Mouse (Mus musculus) midbrain, embryonic 16.5 days (tissue): Measurements from ENCODE around the gene Nrarp. TPM values are rescaled to one million over a fixed set of nuclear protein-coding genes. Genes with fewer than 3 reads are reported as not detected.

Experiments
- polyA plus RNA-seq: library from polyadenylated mRNA; unstranded; fragments of >200 nt; fragmentation: Nextera tagmentation; extraction: Ambion mirVana; gene quantifications from 2 replicates; pipeline ENCODE4 v1.2.1, GENCODE M21; 2015

Nrarp gene
- polyA plus RNA-seq, 1 experiment from 2014 or later: 13.1 TPM

Other genes starting within 250 kb of the Nrarp start
- 40.6 and 43.7 TPM in 2 replicates for gene Arrdc1, start 245.5 kb upstream of the Nrarp start, polyA plus RNA-seq
- gene Zmynd19, start 231.0 kb upstream of the Nrarp start, polyA plus RNA-seq: 18.7 and 21.3 TPM in 2 replicates
- 38.3 and 41.9 TPM in 2 replicates for gene Dph7, start 218.4 kb upstream of the Nrarp start, polyA plus RNA-seq
- 147 and 154 TPM in 2 replicates for gene Mrpl41, start 205.7 kb upstream of the Nrarp start, polyA plus RNA-seq
- gene Pnpla7, start 204.7 kb upstream of the Nrarp start, polyA plus RNA-seq: 2.8 and 3.8 TPM in 2 replicates
- gene Nsmf, start 126.4 kb upstream of the Nrarp start, polyA plus RNA-seq: 176 and 188 TPM in 2 replicates
- gene Entpd8, start 100.5 kb upstream of the Nrarp start, polyA plus RNA-seq: not detected in 2 replicates
- not detected in 2 replicates for gene Noxa1, start 85.6 kb upstream of the Nrarp start, polyA plus RNA-seq
- gene Tor4a, start 16.1 kb downstream of the Nrarp start, polyA plus RNA-seq: 1.2 and 1.4 TPM in 2 replicates
- gene Nelfb, start 30.7 kb downstream of the Nrarp start, polyA plus RNA-seq: 116 and 117 TPM in 2 replicates
- not detected in 2 replicates for gene Stpg3, start 33.9 kb downstream of the Nrarp start, polyA plus RNA-seq
- gene Fam166a, start 38.0 kb downstream of the Nrarp start, polyA plus RNA-seq: 0.43 TPM in 1 of 2 replicates, not detected in the other
- gene Tubb4b, start 43.9 kb downstream of the Nrarp start, polyA plus RNA-seq: 366 and 421 TPM in 2 replicates
- not detected in 2 replicates for gene Slc34a3, start 53.6 kb downstream of the Nrarp start, polyA plus RNA-seq
- gene Rnf224, start 56.0 kb downstream of the Nrarp start, polyA plus RNA-seq: not detected in 2 replicates
- 144 and 176 TPM in 2 replicates for gene Rnf208, start 61.5 kb downstream of the Nrarp start, polyA plus RNA-seq
- 0.25 and 0.48 TPM in 2 replicates for gene Cysrt1, start 61.7 kb downstream of the Nrarp start, polyA plus RNA-seq
- 4.3 and 4.7 TPM in 2 replicates for gene AL732309.1, start 66.1 kb downstream of the Nrarp start, polyA plus RNA-seq
- 12.4 and 12.7 TPM in 2 replicates for gene Tmem203, start 74.7 kb downstream of the Nrarp start, polyA plus RNA-seq
- gene Tprn, start 81.9 kb downstream of the Nrarp start, polyA plus RNA-seq: 15.6 and 15.9 TPM in 2 replicates
- gene Ssna1, start 91.7 kb downstream of the Nrarp start, polyA plus RNA-seq: 172 and 175 TPM in 2 replicates
- 141 and 144 TPM in 2 replicates for gene Anapc2, start 91.7 kb downstream of the Nrarp start, polyA plus RNA-seq
- gene Tmem210, start 107.4 kb downstream of the Nrarp start, polyA plus RNA-seq: not detected in 2 replicates
- not detected in 2 replicates for gene Lrrc26, start 109.2 kb downstream of the Nrarp start, polyA plus RNA-seq
- 44.0 and 52.7 TPM in 2 replicates for gene Grin1, start 138.4 kb downstream of the Nrarp start, polyA plus RNA-seq
- 50.7 and 51.0 TPM in 2 replicates for gene Man1b1, start 151.6 kb downstream of the Nrarp start, polyA plus RNA-seq
- gene Dpp7, start 175.6 kb downstream of the Nrarp start, polyA plus RNA-seq: 22.6 and 26.2 TPM in 2 replicates
- gene Uap1l1, start 184.9 kb downstream of the Nrarp start, polyA plus RNA-seq: 4.6 and 5.2 TPM in 2 replicates
- gene Sapcd2, start 191.6 kb downstream of the Nrarp start, polyA plus RNA-seq: 9.0 and 9.2 TPM in 2 replicates
- 3.7 and 9.0 TPM in 2 replicates for gene Entpd2, start 215.1 kb downstream of the Nrarp start, polyA plus RNA-seq
- gene Npdc1, start 218.6 kb downstream of the Nrarp start, polyA plus RNA-seq: 481 and 529 TPM in 2 replicates
- 0.09 and 0.80 TPM in 2 replicates for gene Fut7, start 242.5 kb downstream of the Nrarp start, polyA plus RNA-seq
- gene Abca2, start 247.9 kb downstream of the Nrarp start, polyA plus RNA-seq: 17.3 and 18.3 TPM in 2 replicates